Mouse (Mus musculus) small intestine, adult 2 months (tissue): ENCODE measurements around the gene Tmpo.

Source experiments
- CTCF ChIP-seq: fragments of 200-500 bp; IDR thresholded peaks from 2 replicates; pipeline ENCODE4 v1.5.1; 2012; ENCODE audit warnings: low read depth, mild to moderate bottlenecking, control low read depth, inconsistent platforms, low read length, moderate library complexity, mixed read lengths; ENCODE audit not compliant: insufficient replicate concordance, insufficient read length; ENCODE audit errors: extremely low read depth
- POLR2A ChIP-seq: fragments of 200-500 bp; IDR thresholded peaks from 2 replicates; pipeline ENCODE4 v1.6.1; 2012; ENCODE audit warnings: low read depth, mild to moderate bottlenecking, control low read depth, inconsistent platforms, low read length, moderate library complexity

DNA sequence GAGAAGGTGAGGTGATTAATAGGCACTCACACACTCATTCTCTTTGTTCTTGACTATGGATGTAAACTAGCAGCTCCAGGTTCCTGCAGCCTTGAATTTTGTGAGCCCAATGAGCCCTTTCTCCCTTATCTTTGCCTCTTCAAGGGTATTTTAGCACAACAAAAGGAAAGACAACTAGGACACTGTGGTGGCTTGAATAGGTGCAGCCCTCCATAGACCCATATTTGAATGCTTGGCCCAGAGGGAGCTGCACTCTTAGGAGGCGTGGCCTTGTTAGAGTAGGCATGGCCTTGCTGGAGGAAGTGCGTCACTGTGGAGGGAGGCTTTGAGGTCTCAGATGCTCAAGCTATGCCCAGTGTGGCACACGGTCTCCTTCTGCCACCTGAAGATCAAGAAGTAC lies 19.5 kb upstream of the Tmpo start:
- TF ChIP-seq POLR2A (no peak), CTCF (no peak)
